Mouse (Mus musculus) bone marrow, adult 2 months (tissue): ENCODE measurements at regions not wholly inside any gene's neighbourhood (a gene's known extent, or its start where the extent isn't known, plus 50 kb on each side); places are given as distances from the start of the nearest gene placed in this dataset.

Experiments used
- CTCF ChIP-seq: fragments of 200-500 bp; IDR thresholded peaks from 2 replicates; pipeline ENCODE4 v1.5.1; 2011; ENCODE audit warnings: low read length, control low read depth; ENCODE audit not compliant: control insufficient read depth, insufficient read depth
- POLR2A ChIP-seq: fragments of 200-500 bp; IDR thresholded peaks from 2 replicates; pipeline ENCODE4 v1.6.1; 2011; ENCODE audit warnings: low read depth, mild to moderate bottlenecking, control low read depth, low read length, borderline replicate concordance; ENCODE audit not compliant: control insufficient read depth

- TF ChIP-seq POLR2A = no peak
- no peak for TF ChIP-seq CTCF
Observed at GRCm38 (mm10) chr6:89000359-89000758, 98.3 kb downstream of the Tpra1 start.
